In the genomic region with DNA sequence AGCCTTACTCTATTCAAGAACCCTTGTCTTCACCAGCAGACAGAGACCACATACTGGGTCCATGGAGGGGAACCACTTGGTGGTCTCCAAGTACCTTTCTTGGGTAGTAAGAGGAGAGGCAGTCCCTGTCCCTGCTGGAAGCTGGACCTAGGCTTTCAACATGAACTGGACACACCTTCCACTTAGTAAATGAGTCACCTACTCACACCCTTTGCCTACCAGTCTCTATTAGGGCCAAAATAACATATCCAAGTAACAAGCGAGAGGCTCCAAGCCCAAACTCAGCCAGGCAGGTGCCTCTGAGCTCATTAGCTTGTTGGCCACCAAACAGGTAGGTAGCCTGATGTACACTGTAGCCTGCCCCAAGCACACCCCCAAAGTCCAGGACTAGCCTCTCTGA, we compare ENCODE assay signal across 8 mouse cellular contexts. TPM values are rescaled to one million over a fixed set of nuclear protein-coding genes. Genes with fewer than 3 reads are reported as not detected.
DNase-seq lines count a peak whose midpoint lies in the region; ATAC-seq and TF ChIP-seq lines count a peak whose summit lies in the region.

No protein-coding gene starts in this region.

- peaks cover 3% of the 10 kb centered on the region for H3K9me3 ChIP-seq in E14TG2a.4 (ENCODE audit: low read length)
- H3K9me3 ChIP-seq in forebrain, embryonic 16.5 days (ENCODE audit: control insufficient read depth, low read length): no peaks in the 10 kb centered on the region
- H3K9me3 ChIP-seq in liver, embryonic 15.5 days (replicated peaks): no peaks in the 10 kb centered on the region

- peak overlapping the region; percentile 89 for H3K9ac ChIP-seq in heart, adult 2 months (ENCODE audit: low read depth, low read length)
- H3K9ac ChIP-seq in forebrain, embryonic 16.5 days (replicated peaks; ENCODE audit: low read depth, low read length): peak overlapping the region; percentile 96
- peak overlapping the region; percentile 89 for H3K9ac ChIP-seq in liver, embryonic 15.5 days

- intact Hi-C loops in heart, adult 2 months (cut with DNase I): loop anchor here (1.0 kb wide), 1 partner anchor 16 kb away; no protein-coding TSS in a partner anchor

- no peak for DNase-seq in heart, adult 2 months
- DNase-seq in heart, adult 9 months (ENCODE audit: low spot score in 2 of 2): no peak
- no peak for DNase-seq in retina, embryonic 14.5 days (ENCODE audit: low spot score)
- DNase-seq in left cerebral cortex, adult 11 months (ENCODE audit: low spot score): no peak
- DNase-seq in thymus, postnatal 4 days: no peak

- no peak for TF ChIP-seq POLR2A in heart, adult 2 months (IDR thresholded peaks at IDR 0.05; ENCODE audit: insufficient read depth, low read depth, low read length)

- peak overlapping the region; percentile 85 for H3K4me2 ChIP-seq in forebrain, embryonic 16.5 days (ENCODE audit: low read length)
- peak overlapping the region; percentile 88 for H3K4me2 ChIP-seq in liver, embryonic 15.5 days

- no peak overlapping the region; the same call in 1 of the 2 replicates for H3K27ac ChIP-seq in heart, adult 2 months
- H3K27ac ChIP-seq in forebrain, embryonic 16.5 days (ENCODE audit: low read length): no peak overlapping the region
- H3K27ac ChIP-seq in liver, embryonic 15.5 days (replicated peaks): peak overlapping the region; percentile 80

- TF ChIP-seq EP300 in heart, adult 2 months (IDR thresholded peaks at IDR 0.05; ENCODE audit: insufficient read depth, low read depth, low read length): no peak

- WGBS in heart, adult 2 months: 84% methylated on average over 1 of the region's 1 CpGs
- 71% methylated on average over 1 of the region's 1 CpGs for WGBS in forebrain, embryonic 16.5 days
- WGBS in liver, embryonic 15.5 days (ENCODE audit: insufficient replicate concordance): 71% methylated on average over 1 of the region's 1 CpGs

- peaks cover 9% of the 10 kb centered on the region for H3K4me1 ChIP-seq in heart, adult 2 months (ENCODE audit: control insufficient read depth, insufficient read depth, low read length)
- H3K4me1 ChIP-seq in E14TG2a.4 (replicated peaks; ENCODE audit: low read depth, low read length): peaks cover 42% of the 10 kb centered on the region
- peaks cover 19% of the 10 kb centered on the region for H3K4me1 ChIP-seq in forebrain, embryonic 16.5 days (replicated peaks; ENCODE audit: control insufficient read depth, insufficient read depth, low read length)
- H3K4me1 ChIP-seq in liver, embryonic 15.5 days (replicated peaks): peaks cover 30% of the 10 kb centered on the region

- peaks cover 1% of the 10 kb centered on the region for H3K79me2 ChIP-seq in heart, adult 2 months (replicated peaks; ENCODE audit: control insufficient read depth, insufficient read depth, low read length)

- H3K4me3 ChIP-seq in heart, adult 2 months: peak overlapping the region; percentile 96
- H3K4me3 ChIP-seq in E14TG2a.4 (replicated peaks; ENCODE audit: low read length): peak overlapping the region; percentile 98
- peak overlapping the region; percentile 95 for H3K4me3 ChIP-seq in forebrain, embryonic 16.5 days (replicated peaks; ENCODE audit: low read length)
- H3K4me3 ChIP-seq in liver, embryonic 15.5 days (replicated peaks): peak overlapping the region; percentile 85

- no peaks in the 10 kb centered on the region for H3K36me3 ChIP-seq in heart, adult 2 months (ENCODE audit: control insufficient read depth, insufficient read depth, low read length)
- H3K36me3 ChIP-seq in E14TG2a.4 (ENCODE audit: insufficient read depth, low read length): peaks cover 39% of the 10 kb centered on the region
- H3K36me3 ChIP-seq in forebrain, embryonic 16.5 days (ENCODE audit: control insufficient read depth, insufficient read depth): peaks cover 19% of the 10 kb centered on the region
- H3K36me3 ChIP-seq in liver, embryonic 15.5 days (replicated peaks): peaks cover 40% of the 10 kb centered on the region

- H3K27me3 ChIP-seq in heart, adult 2 months (ENCODE audit: control insufficient read depth, insufficient read depth, low read length): no peaks in the 10 kb centered on the region
- H3K27me3 ChIP-seq in E14TG2a.4 (ENCODE audit: insufficient read depth, low read length): no peaks in the 10 kb centered on the region
- no peaks in the 10 kb centered on the region for H3K27me3 ChIP-seq in forebrain, embryonic 16.5 days (replicated peaks; ENCODE audit: control insufficient read depth, insufficient read depth, low read length)
- no peaks in the 10 kb centered on the region for H3K27me3 ChIP-seq in liver, embryonic 15.5 days

- ATAC-seq in forebrain, embryonic 16.5 days: no peak
- no peak for ATAC-seq in liver, embryonic 15.5 days (ENCODE audit: insufficient read depth)

- TF ChIP-seq CTCF in heart, adult 2 months (IDR thresholded peaks at IDR 0.05): no peak
- TF ChIP-seq CTCF in E14TG2a.4 (conservative IDR thresholded peaks at IDR 0.05; ENCODE audit: low read length): no peak

RNA-seq across cellular contexts. Expression of a gene that starts 1.3 kb away (rescaled TPM):
- total RNA-seq in heart, adult 2 months (2021): not detected
- not detected in 2 replicates for polyA plus RNA-seq in heart, adult 2 months (2012; rRNA removed)
- polyA plus RNA-seq in forebrain, embryonic 16.5 days (2015; fragmentation: Nextera tagmentation; extraction: Ambion mirVana): 0.77 TPM in 1 of 2 replicates, not detected in the other
- polyA plus RNA-seq in liver, embryonic 15.5 days (2015; fragmentation: Nextera tagmentation; extraction: Ambion mirVana): not detected in 2 replicates

RNA-seq across cellular contexts. Expression of a gene that starts 5.6 kb away (rescaled TPM):
- 10 to 100 TPM; 89.8 to 98.1 TPM for total RNA-seq in heart, adult 2 months (2021)
- 94.8 and 122 TPM in 2 replicates for polyA plus RNA-seq in heart, adult 2 months (2012; rRNA removed)
- 101 and 109 TPM in 2 replicates for polyA plus RNA-seq in forebrain, embryonic 16.5 days (2015; fragmentation: Nextera tagmentation; extraction: Ambion mirVana)
- polyA plus RNA-seq in liver, embryonic 15.5 days (2015; fragmentation: Nextera tagmentation; extraction: Ambion mirVana): 27.3 and 30.9 TPM in 2 replicates

RNA-seq across cellular contexts. Expression of a gene that starts 17.4 kb away (rescaled TPM):
- 1,000 to 10,000 TPM; 2,054 to 2,380 TPM for total RNA-seq in heart, adult 2 months (2021)
- 1,765 and 1,963 TPM in 2 replicates for polyA plus RNA-seq in heart, adult 2 months (2012; rRNA removed)
- 480 and 516 TPM in 2 replicates for polyA plus RNA-seq in forebrain, embryonic 16.5 days (2015; fragmentation: Nextera tagmentation; extraction: Ambion mirVana)
- polyA plus RNA-seq in liver, embryonic 15.5 days (2015; fragmentation: Nextera tagmentation; extraction: Ambion mirVana): 362 and 401 TPM in 2 replicates

RNA-seq across cellular contexts. Expression of a gene that starts 25.6 kb away (rescaled TPM):
- total RNA-seq in heart, adult 2 months (2021): under 1 TPM in 1 of 2 experiments, not detected in 1; 0.39 TPM
- polyA plus RNA-seq in heart, adult 2 months (2012; rRNA removed): 0.80 and 1.5 TPM in 2 replicates
- 0.34 TPM in 1 of 2 replicates, not detected in the other for polyA plus RNA-seq in forebrain, embryonic 16.5 days (2015; fragmentation: Nextera tagmentation; extraction: Ambion mirVana)
- polyA plus RNA-seq in liver, embryonic 15.5 days (2015; fragmentation: Nextera tagmentation; extraction: Ambion mirVana): 0.10 and 0.15 TPM in 2 replicates

RNA-seq across cellular contexts. Expression of a gene that starts 53.0 kb away (rescaled TPM):
- total RNA-seq in heart, adult 2 months (2021): under 1 TPM; 0.32 to 0.34 TPM
- 0.47 TPM in 2 replicates for polyA plus RNA-seq in heart, adult 2 months (2012; rRNA removed)
- 1.2 and 1.4 TPM in 2 replicates for polyA plus RNA-seq in forebrain, embryonic 16.5 days (2015; fragmentation: Nextera tagmentation; extraction: Ambion mirVana)
- polyA plus RNA-seq in liver, embryonic 15.5 days (2015; fragmentation: Nextera tagmentation; extraction: Ambion mirVana): 0.13 and 0.15 TPM in 2 replicates
